9 mouse cellular contexts compared by ENCODE assay signal in the genomic region with DNA sequence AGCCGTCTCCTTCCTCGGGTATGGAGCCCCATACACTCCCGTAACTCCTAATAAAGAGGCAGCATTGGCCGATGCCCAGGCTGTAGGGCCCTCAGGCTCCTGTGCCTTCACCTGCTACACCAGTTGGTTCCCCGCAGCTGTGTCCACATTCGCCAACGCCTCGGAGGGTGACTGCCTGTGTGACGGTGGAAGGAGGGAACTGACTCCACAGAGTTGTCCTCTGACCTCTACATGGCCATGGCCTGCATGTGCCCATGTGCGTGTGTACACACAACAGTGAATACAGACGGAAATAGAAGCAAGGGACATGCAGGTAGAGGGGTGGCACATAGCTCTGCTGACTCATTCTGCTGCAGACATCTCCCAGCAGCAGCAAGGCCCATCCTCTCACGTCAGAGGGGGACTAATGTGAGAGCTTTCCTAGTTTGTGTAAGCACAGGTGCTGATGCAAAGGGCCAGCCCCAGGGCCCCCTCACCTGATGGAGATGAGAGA. TPM values are rescaled to one million over a fixed set of nuclear protein-coding genes. Genes with fewer than 3 reads are reported as not detected.
DNase-seq lines count a peak whose midpoint lies in the region; ATAC-seq and TF ChIP-seq lines count a peak whose summit lies in the region.
"Had no signal": no experiment of that assay in that cellular context is flagged by ENCODE, and none has a peak within 500 bp of the region (broad histone marks: within the 10 kb centered on the region; RNA-seq: fewer than 3 reads in every experiment).

No protein-coding gene starts in this region.

- no peaks in the 10 kb centered on the region for H3K27me3 ChIP-seq in liver, embryonic 11.5 days (replicated peaks; ENCODE audit: control insufficient read depth, insufficient read depth, low read length)
- no peaks in the 10 kb centered on the region for H3K27me3 ChIP-seq in ES-Bruce4 (ENCODE audit: control insufficient read depth, insufficient read depth, low read length, poor library complexity, severe bottlenecking)
- H3K27me3 ChIP-seq in limb, embryonic 15.5 days, result no peaks in the 10 kb centered on the region
- H3K27me3 ChIP-seq: forebrain, embryonic 12.5 days had no signal

- peak overlapping the region; percentile 43; the same call in 1 of the 2 replicates for H3K27ac ChIP-seq in liver, embryonic 11.5 days (ENCODE audit: low read depth, low read length)
- H3K27ac ChIP-seq in ES-Bruce4 (ENCODE audit: insufficient read depth, low read length), result peak overlapping the region; percentile 31; the same call in 1 of the 2 replicates
- H3K27ac ChIP-seq in limb, embryonic 15.5 days, result peak overlapping the region; percentile 54; the same call in 1 of the 2 replicates

- DNase-seq in frontal cortex, adult 2 months (ENCODE audit: extremely low spot score in 1 of 2, low spot score in 1 of 2), result no peak
- no peak for DNase-seq in liver, embryonic 11.5 days (ENCODE audit: low spot score)
- DNase-seq in liver, result no peak
- DNase-seq in adrenal gland, adult 8-10 months, result no peak
- DNase-seq in embryo, embryonic 10.5 days (ENCODE audit: low spot score), result no peak

- TF ChIP-seq POLR2A in ES-Bruce4 (IDR thresholded peaks at IDR 0.05; ENCODE audit: insufficient read depth, low read length), result no peak

- H3K9ac ChIP-seq in liver, embryonic 11.5 days (ENCODE audit: low read depth, low read length), result no peak overlapping the region
- 0 out of 2 replicates have a peak overlapping the region, but pooled peaks have one; percentile 4 for H3K9ac ChIP-seq in ES-Bruce4 (ENCODE audit: low read depth, poor library complexity, severe bottlenecking)
- no peak overlapping the region for H3K9ac ChIP-seq in limb, embryonic 15.5 days
- H3K9ac ChIP-seq: forebrain, embryonic 12.5 days had no signal

- H3K9me3 ChIP-seq in liver, embryonic 11.5 days (ENCODE audit: control insufficient read depth, low read length), result no peaks in the 10 kb centered on the region
- no peaks in the 10 kb centered on the region for H3K9me3 ChIP-seq in ES-Bruce4 (replicated peaks; ENCODE audit: control insufficient read depth, insufficient read depth, low read length, poor library complexity, severe bottlenecking)
- H3K9me3 ChIP-seq in limb, embryonic 15.5 days, result no peaks in the 10 kb centered on the region
- H3K9me3 ChIP-seq: forebrain, embryonic 12.5 days had no signal

- peak; percentile 13 for ATAC-seq in frontal cortex, adult (ENCODE audit: low TSS enrichment)
- ATAC-seq in liver, embryonic 11.5 days (replicated peaks; ENCODE audit: low FRiP score), result 0 out of 2 replicates have a peak, but pooled peaks have one; percentile 4
- ATAC-seq in limb, embryonic 15.5 days (ENCODE audit: insufficient number of reproducible peaks, low FRiP score, low TSS enrichment, low read depth), result peak; percentile 4; the same call in 1 of the 2 replicates

- H3K4me1 ChIP-seq in liver, embryonic 11.5 days (replicated peaks; ENCODE audit: control insufficient read depth, insufficient read depth, low read length), result peaks cover 5% of the 10 kb centered on the region
- peaks cover 9% of the 10 kb centered on the region for H3K4me1 ChIP-seq in ES-Bruce4 (ENCODE audit: control insufficient read depth, insufficient read depth, low read length)
- 0 out of 2 replicates have a peak, but pooled peaks cover 4% of the 10 kb centered on the region for H3K4me1 ChIP-seq in limb, embryonic 15.5 days

- no peak for TF ChIP-seq EP300 in ES-Bruce4 (IDR thresholded peaks at IDR 0.05; ENCODE audit: insufficient read depth, low read depth, low read length)

- H3K4me2 ChIP-seq in liver, embryonic 11.5 days, result no peak overlapping the region
- no peak overlapping the region for H3K4me2 ChIP-seq in limb, embryonic 15.5 days
- H3K4me2 ChIP-seq: forebrain, embryonic 12.5 days had no signal

- peaks cover 24% of the 10 kb centered on the region for H3K36me3 ChIP-seq in liver, embryonic 11.5 days (ENCODE audit: control insufficient read depth, insufficient read depth, low read length)
- peaks cover 11% of the 10 kb centered on the region; the same call in 1 of the 2 replicates for H3K36me3 ChIP-seq in ES-Bruce4 (ENCODE audit: control insufficient read depth, insufficient read depth, low read length, poor library complexity, severe bottlenecking)
- peaks cover 45% of the 10 kb centered on the region for H3K36me3 ChIP-seq in limb, embryonic 15.5 days

- 79% methylated on average over 12 of the region's 12 CpGs for WGBS in liver, embryonic 11.5 days
- WGBS in limb, embryonic 15.5 days, result 80% methylated on average over 12 of the region's 12 CpGs

- H3K4me3 ChIP-seq in liver, embryonic 11.5 days (ENCODE audit: low read depth, low read length), result no peak overlapping the region
- peak overlapping the region; percentile 1; the same call in 1 of the 2 replicates for H3K4me3 ChIP-seq in ES-Bruce4 (ENCODE audit: low read depth, low read length)
- no peak overlapping the region for H3K4me3 ChIP-seq in limb, embryonic 15.5 days
- H3K4me3 ChIP-seq: forebrain, embryonic 12.5 days had no signal

- no peak for TF ChIP-seq CTCF in ES-Bruce4 (IDR thresholded peaks at IDR 0.05; ENCODE audit: low read depth, low read length)

RNA-seq across cellular contexts. Expression of gene Dcdc2b, which starts 4.9 kb away (rescaled TPM):
- 11.6 and 13.7 TPM in 2 replicates for polyA plus RNA-seq in frontal cortex, adult 2 months (2012; rRNA removed)
- polyA plus RNA-seq in liver, embryonic 11.5 days (2014; fragmentation: Nextera tagmentation; extraction: Ambion mirVana), result 0.57 and 1.5 TPM in 2 replicates
- polyA plus RNA-seq in ES-Bruce4 (2011; ENCODE audit: insufficient read depth, insufficient read length, low read depth, missing spikeins), result 2.2 and 3.0 TPM in 2 replicates
- polyA plus RNA-seq in limb, embryonic 15.5 days (2015; fragmentation: Nextera tagmentation; extraction: Ambion mirVana), result 2.4 TPM in 2 replicates
- total RNA-seq in adrenal gland, adult 8-10 months (2022), result 1 to 10 TPM; 1.4 to 4.2 (median 2.8) TPM

RNA-seq across cellular contexts. Expression of gene Tmem234, which starts 8.7 kb away (rescaled TPM):
- polyA plus RNA-seq in frontal cortex, adult 2 months (2012; rRNA removed), result 139 and 143 TPM in 2 replicates
- polyA plus RNA-seq in liver, embryonic 11.5 days (2014; fragmentation: Nextera tagmentation; extraction: Ambion mirVana), result 207 and 228 TPM in 2 replicates
- 86.6 and 94.0 TPM in 2 replicates for polyA plus RNA-seq in ES-Bruce4 (2011; ENCODE audit: insufficient read depth, insufficient read length, low read depth, missing spikeins)
- polyA plus RNA-seq in limb, embryonic 15.5 days (2015; fragmentation: Nextera tagmentation; extraction: Ambion mirVana), result 192 and 199 TPM in 2 replicates
- total RNA-seq in adrenal gland, adult 8-10 months (2022), result 100 to 1,000 TPM; 104 to 120 (median 109) TPM

RNA-seq across cellular contexts. Expression of gene Eif3i, which starts 8.7 kb away (rescaled TPM):
- 215 and 219 TPM in 2 replicates for polyA plus RNA-seq in frontal cortex, adult 2 months (2012; rRNA removed)
- polyA plus RNA-seq in liver, embryonic 11.5 days (2014; fragmentation: Nextera tagmentation; extraction: Ambion mirVana), result 329 and 341 TPM in 2 replicates
- polyA plus RNA-seq in ES-Bruce4 (2011; ENCODE audit: insufficient read depth, insufficient read length, low read depth, missing spikeins), result 252 and 266 TPM in 2 replicates
- polyA plus RNA-seq in limb, embryonic 15.5 days (2015; fragmentation: Nextera tagmentation; extraction: Ambion mirVana), result 275 and 278 TPM in 2 replicates
- 100 to 1,000 TPM; 174 to 190 (median 182) TPM for total RNA-seq in adrenal gland, adult 8-10 months (2022)

RNA-seq across cellular contexts. Expression of gene Iqcc, which starts 9.7 kb away (rescaled TPM):
- 32.0 and 34.9 TPM in 2 replicates for polyA plus RNA-seq in frontal cortex, adult 2 months (2012; rRNA removed)
- 23.6 and 25.3 TPM in 2 replicates for polyA plus RNA-seq in liver, embryonic 11.5 days (2014; fragmentation: Nextera tagmentation; extraction: Ambion mirVana)
- 21.0 and 24.7 TPM in 2 replicates for polyA plus RNA-seq in ES-Bruce4 (2011; ENCODE audit: insufficient read depth, insufficient read length, low read depth, missing spikeins)
- 28.2 and 29.6 TPM in 2 replicates for polyA plus RNA-seq in limb, embryonic 15.5 days (2015; fragmentation: Nextera tagmentation; extraction: Ambion mirVana)
- total RNA-seq in adrenal gland, adult 8-10 months (2022), result 10 to 100 TPM; 35.1 to 47.4 (median 43.0) TPM

RNA-seq across cellular contexts. Expression of gene Ccdc28b, which starts 14.6 kb away (rescaled TPM):
- polyA plus RNA-seq in frontal cortex, adult 2 months (2012; rRNA removed), result 105 and 107 TPM in 2 replicates
- 27.2 and 33.1 TPM in 2 replicates for polyA plus RNA-seq in liver, embryonic 11.5 days (2014; fragmentation: Nextera tagmentation; extraction: Ambion mirVana)
- 7.4 and 8.7 TPM in 2 replicates for polyA plus RNA-seq in ES-Bruce4 (2011; ENCODE audit: insufficient read depth, insufficient read length, low read depth, missing spikeins)
- polyA plus RNA-seq in limb, embryonic 15.5 days (2015; fragmentation: Nextera tagmentation; extraction: Ambion mirVana), result 50.8 and 50.9 TPM in 2 replicates
- total RNA-seq in adrenal gland, adult 8-10 months (2022), result 10 to 100 TPM; 32.1 to 49.2 (median 43.5) TPM
